Mouse (Mus musculus) gastrocnemius, postnatal 10 days (tissue): ENCODE results near the gene Tmem144. TPM values are rescaled to one million over a fixed set of nuclear protein-coding genes. Genes with fewer than 3 reads are reported as not detected.

Experiments
- DNase-seq: peaks from one replicate; pipeline ENCODE4 v3.0.0; 2021; ENCODE audit warnings: mixed read lengths
- long read RNA-seq, 2 experiments: library from polyadenylated mRNA; stranded (forward); transcript quantifications; one replicate each; pipeline ENCODE4 v2.0.0; 2021
- total RNA-seq, 2 experiments: library from RNA; stranded (reverse); gene quantifications; 2 replicates each; pipeline ENCODE4 v1.2.3; 2021

Gene Tmem144
- total RNA-seq = 1 to 10 TPM; 1.1 to 3.3 TPM
- long read RNA-seq, experiment 1 = 0 reads
- long read RNA-seq, experiment 2, partial matches to known transcripts = 0 of 1 reads
- long read RNA-seq, experiment 2, other reads (novel, unspliced or antisense) = 1 of 1 reads

DNA sequence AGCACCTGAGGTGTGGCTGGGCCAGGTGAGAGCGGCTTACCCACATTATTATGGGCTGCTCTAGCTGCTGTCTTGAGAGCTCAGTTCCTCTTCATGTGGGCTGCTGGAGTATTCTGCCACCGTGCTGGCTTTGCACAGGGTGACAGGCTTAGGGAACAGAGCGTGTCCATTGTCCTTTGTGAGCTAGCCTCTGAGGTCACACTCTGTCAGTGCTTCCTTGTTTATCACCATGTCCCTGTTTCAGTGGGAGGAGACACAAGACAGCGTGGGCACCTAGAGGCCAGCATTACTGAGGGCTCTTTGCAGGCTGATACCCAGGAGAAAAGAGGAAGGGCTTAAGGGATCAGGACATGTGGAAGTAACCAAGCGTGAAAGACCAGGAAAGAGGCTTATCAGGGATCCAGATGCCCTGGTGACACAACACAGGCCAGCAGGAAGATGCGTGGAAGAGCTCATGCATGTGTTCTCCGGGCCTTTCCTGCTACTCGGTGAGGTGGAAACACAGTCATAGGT, at the start of gene Tmem144:
Gene Tmem144 (minus strand): TSS at position 120 of the 513 bp plus-strand sequence.
- no peak for DNase-seq

- DNase-seq = no peak
Measured at GRCm38 (mm10) chr3:79901734-79902133, 49.2 kb upstream of the Tmem144 start.

GRCm38 (mm10) chr3:79901321-79901720, 48.7 kb upstream of the Tmem144 start:
- no peak for DNase-seq

DNA sequence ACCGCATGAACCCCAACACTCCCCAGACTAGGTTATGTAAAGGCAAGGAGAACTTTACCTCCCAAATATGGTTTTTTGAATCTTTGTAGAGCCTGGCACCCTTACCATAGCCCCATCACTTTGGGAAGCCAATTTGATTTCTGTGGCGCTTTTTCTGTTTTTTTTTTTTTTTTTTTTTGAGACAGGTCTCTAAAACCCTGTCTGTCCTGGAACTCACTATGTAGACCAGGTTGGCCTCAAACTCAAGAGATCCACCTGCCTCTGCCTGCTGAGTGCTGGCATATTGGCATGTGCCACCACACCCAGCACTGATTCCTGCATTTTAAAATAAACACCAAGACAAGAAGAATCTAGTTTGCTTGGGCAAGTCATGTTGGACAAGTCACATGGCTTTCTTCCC, 47.9 kb upstream of the Tmem144 start:
- DNase-seq = no peak

DNA sequence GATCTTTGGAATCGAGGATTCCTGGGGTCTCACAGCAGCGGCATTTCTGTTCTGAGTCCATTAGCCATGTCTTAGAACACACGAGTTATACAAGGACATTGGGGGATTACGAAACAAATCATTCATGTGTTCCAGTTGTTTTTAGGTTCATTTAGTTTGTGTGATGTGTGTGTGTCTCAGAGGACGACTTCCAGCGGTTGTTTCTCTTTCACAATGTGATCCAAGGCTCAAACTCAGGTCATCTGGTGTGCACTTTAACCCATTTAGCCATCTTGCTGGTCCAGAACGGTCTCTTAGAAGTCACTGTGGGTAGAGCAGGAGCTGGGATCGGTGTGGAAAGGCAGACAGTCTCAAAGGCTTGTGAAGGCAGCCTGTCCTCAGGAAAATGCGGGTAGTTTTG, 47.3 kb upstream of the Tmem144 start:
- no peak for DNase-seq

DNA sequence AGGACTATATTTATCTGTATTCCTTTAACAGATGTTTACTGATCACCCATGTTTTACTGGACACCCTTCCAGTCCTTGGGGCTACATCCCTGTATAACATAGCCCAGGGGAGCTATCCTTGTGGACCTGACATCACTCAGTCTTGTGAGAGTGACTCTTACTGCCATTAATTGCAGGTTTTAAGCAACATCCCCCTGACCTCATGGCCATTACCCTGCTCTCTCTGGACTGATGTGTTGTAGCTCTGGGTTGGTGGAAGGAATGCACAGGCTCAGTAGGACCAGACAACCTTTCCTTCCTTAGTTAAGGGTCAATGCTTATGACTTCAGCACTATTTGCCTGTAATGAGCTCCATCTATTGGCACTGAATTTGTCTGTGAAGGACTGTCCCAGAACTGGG, 45.9 kb upstream of the Tmem144 start:
- no peak for DNase-seq

GRCm38 (mm10) chr3:79897534-79898370, 45.2 kb upstream of the Tmem144 start:
- DNase-seq = no peak

DNA sequence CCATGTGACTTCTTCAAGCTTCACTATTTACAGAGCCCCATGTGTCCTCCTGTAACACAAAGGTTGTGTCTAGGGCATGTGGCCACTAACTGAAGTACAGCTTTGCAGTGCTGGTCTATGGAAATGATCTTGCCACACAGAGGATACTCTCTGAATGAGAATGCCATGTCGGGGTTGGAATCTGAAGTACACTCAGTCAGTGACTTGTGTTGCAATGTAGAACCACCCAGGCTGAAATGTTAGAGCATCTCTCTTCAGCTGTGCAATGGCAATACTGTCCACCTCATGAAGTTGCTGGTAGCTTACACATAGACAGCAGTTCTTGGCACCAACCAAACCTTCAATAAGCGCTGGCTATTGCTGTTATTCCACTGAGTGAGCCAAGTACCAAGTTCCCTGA, 35.4 kb upstream of the Tmem144 start:
- DNase-seq = no peak

GRCm38 (mm10) chr3:79887161-79887855, 34.7 kb upstream of the Tmem144 start:
- DNase-seq = no peak

DNA sequence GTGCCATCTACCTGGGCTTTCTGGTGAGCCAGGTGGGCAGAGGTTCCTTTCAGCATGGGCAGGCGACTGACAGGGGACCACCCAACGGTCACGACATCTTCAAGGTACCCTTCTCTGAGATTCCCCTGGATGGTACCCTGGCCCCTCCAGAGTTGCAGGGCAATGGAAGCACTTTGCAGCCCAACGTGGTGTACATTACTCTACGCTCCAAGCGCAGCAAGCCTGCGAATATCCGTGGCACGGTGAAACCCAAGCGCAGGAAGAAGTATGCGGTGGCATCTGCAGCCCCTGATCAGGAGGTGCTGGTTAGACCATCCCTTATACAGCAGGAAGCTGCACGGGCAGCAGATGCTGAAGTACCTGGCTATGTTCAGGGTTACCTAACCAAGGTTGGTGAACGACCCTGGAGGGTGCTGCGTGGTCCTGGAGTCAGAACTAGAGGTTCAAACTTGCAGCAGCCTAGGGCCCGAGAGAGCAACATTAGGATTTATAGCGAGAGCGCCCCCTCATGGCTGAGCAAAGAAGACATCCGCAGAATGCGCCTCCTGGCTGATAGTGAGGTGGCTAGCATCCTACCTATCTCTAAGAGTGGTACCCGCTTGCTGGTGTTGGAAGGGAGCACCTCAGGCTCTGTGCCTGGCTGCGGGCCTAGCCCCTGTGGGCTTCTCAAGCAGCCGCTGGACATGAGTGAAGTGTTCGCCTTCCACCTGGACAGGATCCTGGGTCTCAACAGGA, 34.0 kb upstream of the Tmem144 start:
- peak; percentile 39 for DNase-seq

DNA sequence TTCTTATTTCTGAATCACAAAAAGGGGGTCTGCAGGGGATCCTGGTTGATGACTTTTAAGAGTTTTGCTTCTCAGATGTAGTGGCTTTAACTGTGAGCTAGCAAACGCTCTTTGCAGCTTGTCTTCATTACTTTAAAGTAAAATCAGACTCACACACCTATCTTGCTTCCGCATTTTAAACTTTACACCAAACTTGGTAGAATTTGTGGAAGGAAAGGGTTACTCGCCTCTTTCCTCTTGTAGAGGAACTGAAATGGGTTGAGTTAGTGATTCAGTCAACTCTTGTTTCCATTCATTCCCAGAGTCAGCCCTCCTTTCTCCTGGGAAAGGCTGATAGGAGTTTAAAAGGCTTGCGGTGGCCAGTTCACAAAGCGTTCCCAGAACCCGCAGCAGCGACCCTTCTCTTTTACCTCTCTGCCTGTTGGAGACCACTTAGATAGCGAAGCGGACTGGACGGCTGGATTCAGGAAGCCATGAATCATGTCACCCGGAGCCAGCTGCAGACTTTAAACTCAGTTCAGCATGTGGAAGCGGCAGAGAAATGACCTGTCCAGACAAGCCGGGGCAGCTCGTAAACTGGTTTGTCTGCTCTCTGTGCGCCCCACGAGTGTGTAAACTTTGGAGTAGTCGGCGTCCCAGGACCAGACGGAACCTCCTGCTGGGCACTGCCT, 33.2 kb upstream of the Tmem144 start:
- DNase-seq = peak; percentile 36

DNA sequence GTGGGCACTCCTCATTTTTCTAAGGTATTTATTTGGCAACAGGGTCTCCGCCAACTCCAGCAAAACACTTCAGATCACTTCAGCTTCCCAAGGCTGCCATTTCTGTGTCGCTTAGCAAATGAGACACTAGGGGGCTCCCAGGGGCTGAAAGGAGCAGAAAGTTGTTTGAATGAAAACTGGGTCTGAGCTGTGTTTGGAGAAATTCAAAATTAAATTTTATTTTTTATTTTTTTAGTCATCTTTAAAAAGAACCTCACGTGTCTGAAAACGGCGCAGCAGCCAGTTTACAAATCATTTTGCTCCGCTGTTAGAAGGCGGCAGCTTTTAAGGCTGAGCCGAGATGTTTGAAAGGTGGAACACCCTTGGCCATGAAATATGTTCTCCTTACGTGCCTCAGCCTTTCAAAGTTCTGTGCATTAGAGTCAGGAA, 32.2 kb upstream of the Tmem144 start:
- peak; percentile 62 for DNase-seq

GRCm38 (mm10) chr3:79884305-79884704, 31.7 kb upstream of the Tmem144 start, which contains the start of gene Fam198b:
TSS of gene Fam198b (plus strand) at chr3:79884533.
- DNase-seq = no peak

DNA sequence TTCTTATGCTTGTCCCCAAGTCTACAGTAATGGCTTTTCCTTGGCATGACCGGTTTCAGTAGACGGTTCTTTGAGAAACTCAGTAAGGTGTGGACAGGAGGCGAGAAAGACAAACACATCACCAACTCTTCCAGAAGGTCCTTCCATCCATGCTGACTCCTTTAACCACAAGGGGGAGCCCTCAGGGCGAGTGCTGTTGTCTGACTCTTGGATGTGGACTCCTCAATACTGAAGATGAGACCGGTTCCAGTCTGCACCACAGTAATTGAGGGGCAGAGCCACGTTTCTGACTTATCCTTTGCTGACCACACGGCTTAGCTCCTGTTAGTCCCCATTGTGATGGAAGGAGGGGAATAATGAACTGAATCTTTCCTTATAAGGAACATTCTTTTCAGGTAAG, 30.5 kb upstream of the Tmem144 start:
- DNase-seq = peak; percentile 75

- DNase-seq = no peak
Measured at GRCm38 (mm10) chr3:79881645-79882044, 29.1 kb upstream of the Tmem144 start.

GRCm38 (mm10) chr3:79879246-79879645, 26.7 kb upstream of the Tmem144 start:
- DNase-seq = no peak

DNA sequence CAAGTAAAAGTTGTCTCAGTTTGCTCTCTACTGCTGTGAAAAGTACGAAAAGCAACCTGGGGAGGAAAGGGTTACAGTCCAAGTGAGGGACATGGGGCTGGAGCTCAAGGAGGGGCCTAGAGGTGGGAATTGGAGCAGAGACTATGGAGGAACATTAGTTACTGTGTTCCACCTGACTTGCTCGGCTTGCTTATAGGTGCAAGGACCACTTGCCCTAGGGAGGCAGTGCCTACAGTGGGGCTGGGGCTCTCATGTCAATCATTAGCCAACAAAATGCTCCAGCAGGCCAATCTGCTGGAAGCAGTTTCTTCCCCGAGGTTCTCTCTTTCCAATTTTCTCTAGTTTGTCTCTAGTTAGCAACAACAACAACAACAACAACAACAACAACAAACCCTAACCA, 25.8 kb upstream of the Tmem144 start:
- no peak for DNase-seq

- no peak for DNase-seq
Measured at GRCm38 (mm10) chr3:79875471-79875870, 22.9 kb upstream of the Tmem144 start.

DNA sequence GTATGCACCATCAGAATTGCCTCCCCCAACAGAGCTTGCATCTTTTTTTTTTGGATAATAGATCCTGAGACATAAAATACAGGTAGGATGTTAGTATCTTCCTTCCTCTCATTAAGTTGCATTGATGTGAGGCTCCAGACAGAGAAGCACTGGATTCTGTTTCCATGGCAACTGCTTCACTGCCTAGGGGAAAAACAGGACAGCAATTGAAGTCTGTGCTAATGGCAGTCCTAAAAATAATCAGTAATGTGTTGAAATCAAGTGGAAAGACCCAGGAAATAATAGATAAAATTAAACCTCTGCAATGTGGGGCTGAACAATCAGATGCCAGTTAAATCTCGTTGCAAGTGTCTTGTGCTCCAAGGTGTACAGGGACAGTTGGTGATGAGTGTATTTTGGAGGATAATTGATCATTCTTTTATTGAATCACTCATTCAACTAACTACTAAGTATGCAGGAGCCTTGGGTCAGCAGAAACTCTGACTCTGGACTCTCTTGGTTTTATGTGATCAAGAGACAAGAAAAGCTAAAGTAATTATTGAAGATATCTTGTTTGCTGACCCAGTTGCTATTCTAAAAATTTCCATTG, 14.6 kb upstream of the Tmem144 start:
- no peak for DNase-seq

DNA sequence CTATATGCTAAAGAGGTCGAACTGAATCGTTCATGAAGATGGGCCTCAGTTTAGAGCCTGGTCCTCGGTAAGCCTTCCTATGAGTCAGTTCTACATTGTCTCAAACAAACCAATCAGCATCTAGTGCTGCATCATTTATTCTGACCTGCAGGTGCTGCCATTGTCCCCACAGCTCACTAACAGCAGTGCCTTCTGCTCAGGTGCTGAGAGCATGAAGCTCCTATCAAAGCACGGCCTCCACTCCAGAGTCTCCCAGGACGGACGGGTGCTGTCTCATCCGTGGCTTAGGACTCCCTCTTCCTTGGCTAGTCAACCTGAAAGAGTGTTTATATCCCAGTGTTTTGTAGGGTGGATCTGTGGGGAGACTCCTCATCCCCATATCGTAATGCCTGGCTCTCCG, 14.0 kb upstream of the Tmem144 start:
- DNase-seq = no peak

GRCm38 (mm10) chr3:79866089-79866488, 13.5 kb upstream of the Tmem144 start:
- no peak for DNase-seq
